Mouse (Mus musculus) bone marrow macrophage, adult 2 months (primary cell): Measurements from ENCODE around the gene S100a4. TPM values are rescaled to one million over a fixed set of nuclear protein-coding genes. Genes with fewer than 3 reads are reported as not detected.

ENCODE experiments used
- H3K27ac ChIP-seq: 2 replicates; pipeline ENCODE4 v1.5.1; 2012; ENCODE audit warnings: low read depth, low read length; ENCODE audit not compliant: insufficient read depth
- H3K4me1 ChIP-seq: 2 replicates; pipeline ENCODE4 v1.6.1; 2012; ENCODE audit warnings: low read length; ENCODE audit not compliant: control insufficient read depth, insufficient read depth
- H3K4me3 ChIP-seq: 2 replicates; pipeline ENCODE4 v1.5.1; 2012; ENCODE audit warnings: mild to moderate bottlenecking, low read length, moderate library complexity; ENCODE audit not compliant: insufficient read depth
- CTCF ChIP-seq: IDR thresholded peaks from 2 replicates; pipeline ENCODE4 v1.5.1; 2012; ENCODE audit warnings: low read depth, mild to moderate bottlenecking, low read length, moderate library complexity
- POLR2A ChIP-seq: IDR thresholded peaks from 2 replicates; pipeline ENCODE4 v1.6.1; 2012; ENCODE audit warnings: mild to moderate bottlenecking, low read depth, low read length, borderline replicate concordance
- polyA plus RNA-seq: library from polyadenylated mRNA; stranded (reverse); fragments of >200 nt; gene quantifications from 2 replicates; pipeline ENCODE4 v1.2.4, GENCODE M21; 2012; ENCODE audit not compliant: missing spikeins, insufficient read depth, insufficient read length

The S100a4 gene
- polyA plus RNA-seq, 1 experiment = 2,861 TPM

DNA sequence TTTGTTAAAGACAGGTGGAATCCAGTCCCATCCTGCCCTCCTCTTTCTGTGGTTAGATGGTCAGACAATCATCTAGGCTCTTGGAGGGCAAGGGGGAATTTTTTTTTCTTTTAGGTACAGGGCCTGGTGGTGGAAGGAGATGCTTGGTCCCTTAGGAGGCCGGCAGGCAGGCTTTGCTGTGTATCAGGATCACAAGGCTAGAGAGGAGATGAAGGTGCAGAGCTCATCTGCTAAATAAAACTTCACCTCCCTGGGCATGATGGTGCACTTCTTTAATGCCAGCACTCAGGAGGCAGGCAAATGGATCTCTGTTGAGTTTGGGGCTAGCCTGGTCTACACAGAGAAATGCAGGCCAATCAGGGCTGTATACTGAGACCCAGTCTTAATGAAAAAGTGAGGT is 12.3 kb downstream of the S100a4 start:
- Histone ChIP-seq H3K4me3 (no peak overlapping the region), H3K27ac (no peak overlapping the region), H3K4me1 (peaks cover 28% of the 10 kb centered on the region)
- no peak for TF ChIP-seq POLR2A
- no peak for TF ChIP-seq CTCF

DNA sequence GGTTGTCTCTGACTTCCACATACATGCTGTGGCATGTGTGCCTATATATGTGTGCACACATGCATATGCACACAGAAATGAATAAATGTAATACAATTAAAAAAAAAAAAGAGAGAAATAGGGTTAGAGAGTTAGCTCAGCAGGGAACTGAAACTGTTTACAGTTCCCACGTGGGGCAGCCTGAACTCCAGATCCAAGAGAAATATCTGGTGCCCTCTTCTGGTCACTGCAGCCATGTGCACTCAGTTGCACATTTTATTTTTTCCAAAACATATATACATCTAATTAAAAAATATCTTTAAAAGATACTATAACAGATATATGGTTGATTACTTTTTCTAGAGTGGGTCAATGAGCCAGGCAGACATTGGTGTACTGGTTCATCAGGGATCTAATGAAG is 14.0 kb downstream of the S100a4 start:
- no peak overlapping the region for H3K4me3 ChIP-seq
- no peak for TF ChIP-seq CTCF
- peaks cover 19% of the 10 kb centered on the region for H3K4me1 ChIP-seq
- H3K27ac ChIP-seq = no peak overlapping the region

DNA sequence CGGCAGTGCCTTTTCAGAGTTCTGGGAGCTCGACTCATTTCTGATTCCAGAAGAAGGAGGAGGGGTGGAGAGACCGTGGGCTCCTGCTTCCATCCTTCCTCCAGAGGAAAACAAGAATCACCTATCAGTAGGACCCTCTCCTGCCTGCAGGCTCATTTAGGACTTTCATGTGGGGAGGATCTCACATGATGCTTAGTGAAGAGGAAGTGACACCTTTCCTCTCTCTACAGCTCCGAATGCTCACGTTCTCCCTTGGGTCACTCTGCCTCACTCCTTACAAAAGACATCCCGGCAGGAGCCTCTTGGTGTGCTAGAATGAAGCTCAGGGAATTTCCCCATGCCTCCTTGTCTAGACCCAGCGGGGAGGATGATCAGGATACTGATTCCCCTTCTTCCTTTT is 18.0 kb downstream of the S100a4 start:
- no peak overlapping the region for H3K27ac ChIP-seq
- peaks cover 2% of the 10 kb centered on the region; the same call in 1 of the 2 replicates for H3K4me1 ChIP-seq
- TF ChIP-seq CTCF (no peak), POLR2A (no peak)
- no peak overlapping the region for H3K4me3 ChIP-seq

DNA sequence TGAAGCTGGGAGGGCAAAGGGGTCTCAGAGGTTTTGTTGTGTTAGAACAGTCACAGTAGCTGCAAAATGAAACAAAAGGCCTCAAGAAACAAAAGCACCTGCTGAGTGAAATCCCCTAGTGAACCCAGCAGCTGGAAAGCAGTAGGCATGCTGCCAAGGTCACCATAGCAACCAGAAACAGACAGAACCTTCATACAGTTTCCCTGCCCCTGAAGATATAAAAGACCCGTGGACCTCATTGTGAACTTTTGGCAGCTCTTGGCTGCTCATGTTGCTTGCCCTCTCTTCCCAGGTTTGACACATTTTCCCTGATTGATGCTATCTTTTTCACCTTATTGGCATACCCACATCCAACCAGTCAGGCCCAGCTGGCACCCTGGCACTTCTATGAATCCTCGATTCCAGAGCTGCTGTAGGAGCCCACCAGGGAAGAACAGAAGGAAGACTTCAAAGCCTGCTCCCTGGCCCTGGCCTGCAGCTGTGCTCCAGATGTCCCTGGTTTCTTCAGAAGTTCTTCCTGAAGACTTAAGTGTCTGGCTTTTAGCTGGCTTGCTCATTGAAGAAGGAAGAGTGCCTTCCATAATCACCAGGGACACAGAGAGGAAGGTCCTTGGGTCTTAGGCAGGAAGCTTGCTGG is 20.0 kb downstream of the S100a4 start:
- TF ChIP-seq POLR2A = no peak
- TF ChIP-seq CTCF = no peak
- peaks cover 7% of the 10 kb centered on the region for H3K4me1 ChIP-seq
- no peak overlapping the region for H3K27ac ChIP-seq
- no peak overlapping the region for H3K4me3 ChIP-seq

DNA sequence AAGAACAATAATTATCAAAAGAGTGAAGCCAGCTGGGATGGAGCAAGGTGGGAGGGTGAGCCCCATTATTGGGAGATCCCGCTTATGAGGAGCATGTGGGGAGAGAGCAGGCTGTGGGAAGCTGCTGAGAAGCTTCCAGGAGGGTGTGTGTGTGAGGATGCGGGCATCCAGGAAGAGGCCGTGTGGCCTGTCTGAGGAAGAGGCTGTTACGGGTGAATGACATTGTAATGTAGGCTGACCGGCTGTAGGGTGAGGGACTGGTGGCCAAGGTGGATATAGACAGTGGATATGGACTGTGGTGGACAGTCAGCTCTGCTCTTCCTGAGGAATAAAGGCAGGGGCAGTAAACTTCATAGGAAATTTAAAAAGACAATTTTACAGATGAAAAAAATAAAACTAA is 21.9 kb downstream of the S100a4 start:
- TF ChIP-seq POLR2A (no peak), CTCF (no peak)
- H3K27ac ChIP-seq = no peak overlapping the region

DNA sequence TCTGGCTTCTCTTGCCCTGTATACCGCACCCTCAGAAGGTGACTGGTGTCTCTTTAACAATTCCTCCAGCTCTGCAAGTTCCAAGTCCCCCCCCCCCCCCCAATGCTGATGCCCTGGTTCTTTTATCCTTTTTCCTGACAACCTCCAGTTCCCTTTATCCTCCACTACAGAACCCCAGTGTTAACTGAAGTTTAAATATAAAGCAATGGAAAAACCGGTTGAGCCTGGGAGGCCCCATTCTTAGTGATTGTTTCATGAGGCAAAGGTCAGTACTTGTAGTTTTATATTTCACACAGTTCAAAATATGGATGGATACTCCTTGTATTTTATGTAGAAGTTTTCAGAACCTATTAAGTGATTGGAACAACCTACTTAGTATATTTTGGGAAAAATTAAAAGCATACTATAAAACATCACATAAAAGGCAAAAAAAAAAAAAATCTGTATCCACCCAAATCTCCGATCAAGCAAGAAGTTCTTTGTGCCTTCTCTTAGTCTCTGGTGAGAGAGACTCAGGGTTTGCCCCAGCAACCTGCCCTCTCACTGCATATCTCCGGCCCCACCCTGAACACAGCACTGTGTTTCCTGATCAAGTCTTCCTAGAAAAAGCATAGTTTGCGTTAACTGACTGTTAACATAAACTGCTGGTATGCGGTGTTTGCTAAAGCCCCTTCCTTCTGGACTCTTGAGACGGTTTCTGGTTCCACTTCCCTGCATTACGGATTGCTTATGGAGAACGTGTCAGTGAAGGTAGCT is 22.9 kb downstream of the S100a4 start:
- peaks cover 10% of the 10 kb centered on the region for H3K4me1 ChIP-seq
- no peak for TF ChIP-seq CTCF
- H3K4me3 ChIP-seq = no peak overlapping the region
- H3K27ac ChIP-seq = no peak overlapping the region

More for the DNA sequence above, 21.9 kb downstream of the S100a4 start:
- H3K4me3 ChIP-seq = no peak overlapping the region
- peaks cover 10% of the 10 kb centered on the region for H3K4me1 ChIP-seq

DNA sequence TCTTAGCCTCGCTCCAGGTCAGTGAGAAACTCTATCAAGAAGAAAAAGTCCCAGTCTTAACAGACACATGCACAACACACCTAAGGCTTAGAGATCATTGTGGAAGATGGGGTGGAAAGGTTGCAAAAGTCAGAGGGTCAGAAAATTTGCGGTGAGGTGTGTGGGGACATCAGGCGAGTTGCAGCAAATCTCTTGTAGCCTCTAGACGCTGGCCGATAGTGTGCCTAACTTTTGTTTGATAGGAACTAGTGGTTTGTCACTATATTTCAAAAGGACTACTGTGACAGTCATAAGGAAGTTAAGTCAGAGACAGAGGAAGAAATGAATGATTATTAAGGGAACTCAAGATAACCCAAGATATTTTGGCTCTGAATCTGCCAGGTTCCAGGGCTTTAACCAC is 23.8 kb downstream of the S100a4 start:
- Histone ChIP-seq H3K4me3 (no peak overlapping the region), H3K4me1 (peaks cover 13% of the 10 kb centered on the region), H3K27ac (no peak overlapping the region)
- TF ChIP-seq POLR2A (no peak), CTCF (no peak)

DNA sequence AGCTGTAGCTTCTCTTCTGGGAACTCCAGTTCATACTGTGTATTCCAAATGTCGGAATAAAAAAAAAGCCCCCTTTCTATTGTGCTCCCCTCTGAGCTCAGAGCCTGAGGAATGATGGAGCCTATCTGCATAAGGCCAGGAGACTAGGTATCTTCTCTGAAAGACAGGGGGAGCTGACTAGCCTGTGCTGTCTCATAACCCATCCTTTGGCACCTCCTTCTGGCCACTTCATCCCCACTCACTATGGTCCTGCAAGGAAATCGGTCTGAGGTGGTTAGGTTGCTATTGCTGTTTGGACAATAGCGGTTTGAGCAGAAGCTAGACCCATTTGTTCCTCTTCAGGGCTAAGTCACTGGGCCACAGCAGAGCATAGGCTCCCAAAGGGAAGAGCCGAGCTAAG is 24.2 kb downstream of the S100a4 start:
- no peak for TF ChIP-seq CTCF
- TF ChIP-seq POLR2A = no peak
- no peak overlapping the region for H3K4me3 ChIP-seq
- H3K4me1 ChIP-seq = peaks cover 13% of the 10 kb centered on the region
- no peak overlapping the region for H3K27ac ChIP-seq

DNA sequence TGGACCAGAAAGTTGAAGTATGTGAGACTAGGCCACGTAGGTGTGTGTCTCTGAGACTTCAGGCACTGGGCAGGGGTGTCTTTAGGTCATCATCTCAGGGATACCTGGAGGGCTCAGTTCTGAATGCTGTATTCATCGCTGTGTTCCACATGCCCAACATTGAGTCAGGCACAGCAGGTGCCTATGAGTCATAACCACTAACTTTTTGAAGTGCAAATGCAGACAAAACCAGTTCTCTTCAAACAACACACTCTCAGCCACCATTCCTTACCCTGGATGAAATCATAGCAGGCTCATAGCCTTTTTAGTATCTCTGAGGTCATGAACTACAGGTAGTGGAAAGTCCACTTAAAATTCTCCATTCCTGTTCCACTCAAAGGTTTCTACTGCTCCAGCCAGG is 25.7 kb downstream of the S100a4 start:
- Histone ChIP-seq H3K4me3 (no peak overlapping the region), H3K27ac (no peak overlapping the region), H3K4me1 (peaks cover 13% of the 10 kb centered on the region)
- TF ChIP-seq CTCF (no peak), POLR2A (no peak)

DNA sequence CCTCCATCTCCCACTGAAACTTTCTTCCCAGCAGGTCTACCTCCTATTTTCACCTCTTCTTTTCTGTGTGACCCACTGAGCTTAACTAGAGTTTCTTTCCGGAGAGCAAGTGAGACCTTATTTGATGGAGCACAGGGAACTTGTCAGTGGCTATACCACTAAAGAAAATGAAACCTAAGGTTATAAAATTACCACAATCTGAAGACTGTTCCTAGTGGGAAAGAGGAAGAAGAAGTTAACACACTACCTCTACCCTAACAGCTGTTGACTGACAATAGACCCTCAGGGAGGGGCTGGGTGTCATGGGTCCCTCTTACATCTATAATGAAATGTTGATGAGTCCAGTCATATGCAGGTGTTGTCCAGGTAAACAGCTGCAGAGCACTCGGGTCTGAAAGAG is 28.4 kb downstream of the S100a4 start:
- TF ChIP-seq CTCF (no peak), POLR2A (no peak)
- Histone ChIP-seq H3K4me3 (no peak overlapping the region), H3K4me1 (peaks cover 13% of the 10 kb centered on the region), H3K27ac (no peak overlapping the region)
